Mouse (Mus musculus) embryonic fibroblast, embryonic 13.5 days (primary cell): ENCODE data around the gene A730015C16Rik.

ENCODE experiments used
- CTCF ChIP-seq: IDR thresholded peaks from 2 replicates; pipeline ENCODE4 v1.5.1; 2011; ENCODE audit warnings: mild to moderate bottlenecking, control low read depth, low read length, moderate library complexity, borderline replicate concordance; ENCODE audit not compliant: insufficient read depth
- POLR2A ChIP-seq: IDR thresholded peaks from 2 replicates; pipeline ENCODE4 v1.6.1; 2011; ENCODE audit warnings: low read depth, mild to moderate bottlenecking, control low read depth, low read length, moderate library complexity

DNA sequence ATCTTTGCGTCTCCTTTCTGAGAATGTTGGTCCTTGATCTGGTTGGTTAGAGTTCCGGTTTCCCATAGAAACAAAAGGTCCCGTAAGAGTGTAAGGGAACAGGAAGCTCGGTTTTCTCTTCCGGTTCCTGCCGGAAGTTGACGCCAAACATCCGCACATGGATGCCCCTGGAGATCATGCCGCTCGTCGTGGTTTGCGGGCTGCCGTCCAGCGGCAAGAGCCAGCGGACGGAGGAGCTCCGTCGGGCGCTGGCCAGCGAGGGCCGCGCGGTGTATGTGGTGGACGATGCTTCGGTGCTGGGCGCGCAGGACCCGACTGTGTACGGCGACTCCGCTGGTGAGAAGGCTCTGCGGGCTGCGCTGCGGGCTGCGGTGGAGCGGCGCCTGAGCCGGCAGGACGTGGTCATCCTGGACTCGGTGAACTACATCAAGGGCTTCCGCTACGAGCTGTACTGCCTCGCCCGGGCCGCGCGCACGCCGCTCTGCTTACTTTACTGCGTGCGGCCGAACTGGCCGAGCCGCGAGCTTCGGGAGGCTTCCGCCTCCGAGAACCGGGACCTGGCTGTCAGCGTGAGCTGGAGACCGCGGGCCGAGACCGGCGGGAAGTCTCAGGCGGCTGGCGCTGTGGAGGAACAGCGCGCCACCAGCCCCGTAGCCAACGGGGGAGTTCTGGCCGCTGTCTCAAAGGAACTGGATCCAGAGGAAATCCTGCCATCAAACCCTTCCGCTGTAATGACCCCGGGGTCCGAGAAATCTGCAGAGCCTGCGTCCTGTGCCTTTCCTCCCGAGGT is 509 bp downstream of the A730015C16Rik start, which contains the start of gene Kti12:
- TF ChIP-seq CTCF: no peak
- TF ChIP-seq POLR2A: peak; percentile 75
